ENCODE assay signal across 9 mouse cellular contexts in genomic region chr19:57066313-57066712, GRCm38 (mm10). TPM values are rescaled to one million over a fixed set of nuclear protein-coding genes. Genes with fewer than 3 reads are reported as not detected.
DNase-seq lines count a peak whose midpoint lies in the region; ATAC-seq and TF ChIP-seq lines count a peak whose summit lies in the region.
"Had no signal": no experiment of that assay in that cellular context is flagged by ENCODE, and none has a peak within 500 bp of the region (broad histone marks: within the 10 kb centered on the region; RNA-seq: fewer than 3 reads in every experiment).

No protein-coding gene starts in this region.

- peak; percentile 22 for DNase-seq in WW6 (ENCODE audit: low read depth, low spot score)
- DNase-seq in cerebellum, postnatal 4 days (ENCODE audit: low spot score in 2 of 2), result peak; percentile 54 to 70
- DNase-seq in heart, postnatal 14 days, result peak; percentile 67 to 83
- peak; percentile 65 to 68 for DNase-seq in layer of hippocampus, postnatal 36 days
- DNase-seq in mesoderm, embryonic 11.5 days (ENCODE audit: low read depth, low spot score), result peak; percentile 74
- DNase-seq in splenic B cell, adult 2 months (ENCODE audit: low read depth, low spot score), result peak; percentile 80

- intact Hi-C loops in heart, postnatal 14 days (cut with DNase I), result loop anchor here (1.0 to 10.0 kb wide), 2 partner anchors 70 to 188 kb away; no protein-coding TSS in a partner anchor

- TF ChIP-seq CTCF in intestine, postnatal 0 days (IDR thresholded peaks at IDR 0.05; ENCODE audit: low read depth), result peak; percentile 91

- no peak for ATAC-seq in intestine, postnatal 0 days
- no peak for ATAC-seq in intestine, embryonic 16.5 days

- H3K4me2 ChIP-seq in intestine, postnatal 0 days (replicated peaks; ENCODE audit: low read depth), result no peak overlapping the region
- no peak overlapping the region for H3K4me2 ChIP-seq in intestine, embryonic 16.5 days (ENCODE audit: low read depth, low read length)
- H3K4me2 ChIP-seq: embryonic facial prominence, embryonic 13.5 days had no signal

- 31% methylated on average over 3 of the region's 3 CpGs for WGBS in intestine, postnatal 0 days
- WGBS in intestine, embryonic 16.5 days, result 38% methylated on average over 3 of the region's 3 CpGs

- no peak overlapping the region for H3K27ac ChIP-seq in intestine, postnatal 0 days (ENCODE audit: low read depth, low read length)
- H3K27ac ChIP-seq in intestine, embryonic 16.5 days (ENCODE audit: low read length), result no peak overlapping the region
- H3K27ac ChIP-seq: embryonic facial prominence, embryonic 13.5 days had no signal

- no peak overlapping the region for H3K4me3 ChIP-seq in intestine, postnatal 0 days (ENCODE audit: low read depth, low read length)
- H3K4me3 ChIP-seq in intestine, embryonic 16.5 days (ENCODE audit: low read length), result no peak overlapping the region
- H3K4me3 ChIP-seq: embryonic facial prominence, embryonic 13.5 days had no signal

- H3K27me3 ChIP-seq in intestine, postnatal 0 days (replicated peaks; ENCODE audit: control insufficient read depth, insufficient read depth, low read length), result no peaks in the 10 kb centered on the region
- no peaks in the 10 kb centered on the region for H3K27me3 ChIP-seq in intestine, embryonic 16.5 days (replicated peaks; ENCODE audit: control insufficient read depth, insufficient read depth, low read length)
- H3K27me3 ChIP-seq in splenic B cell, adult 2 months (ENCODE audit: control insufficient read depth, insufficient read depth, low read length, poor library complexity, severe bottlenecking), result no peaks in the 10 kb centered on the region
- H3K27me3 ChIP-seq: embryonic facial prominence, embryonic 13.5 days had no signal

- H3K9me3 ChIP-seq in intestine, postnatal 0 days (ENCODE audit: control insufficient read depth), result no peaks in the 10 kb centered on the region
- no peaks in the 10 kb centered on the region for H3K9me3 ChIP-seq in intestine, embryonic 16.5 days (ENCODE audit: control insufficient read depth, low read length)
- H3K9me3 ChIP-seq: embryonic facial prominence, embryonic 13.5 days had no signal

- H3K4me1 ChIP-seq in intestine, postnatal 0 days (replicated peaks; ENCODE audit: control insufficient read depth, insufficient read depth, low read length), result no peaks in the 10 kb centered on the region
- no peaks in the 10 kb centered on the region for H3K4me1 ChIP-seq in intestine, embryonic 16.5 days (ENCODE audit: control insufficient read depth, insufficient read depth, low read length)
- H3K4me1 ChIP-seq: embryonic facial prominence, embryonic 13.5 days had no signal

- no peak overlapping the region for H3K9ac ChIP-seq in intestine, postnatal 0 days (ENCODE audit: low read depth, low read length)
- no peak overlapping the region for H3K9ac ChIP-seq in intestine, embryonic 16.5 days (ENCODE audit: low read depth, low read length)
- H3K9ac ChIP-seq: embryonic facial prominence, embryonic 13.5 days had no signal

- peaks cover 31% of the 10 kb centered on the region for H3K36me3 ChIP-seq in intestine, postnatal 0 days (ENCODE audit: control insufficient read depth, insufficient read depth)
- H3K36me3 ChIP-seq in intestine, embryonic 16.5 days (ENCODE audit: control insufficient read depth, insufficient read depth, low read length), result no peaks in the 10 kb centered on the region
- H3K36me3 ChIP-seq in splenic B cell, adult 2 months (ENCODE audit: control insufficient read depth, insufficient read depth, low read length, poor library complexity, severe bottlenecking), result peaks cover 17% of the 10 kb centered on the region

RNA-seq across cellular contexts. Expression of gene Afap1l2, which starts 58.3 kb away (rescaled TPM):
- polyA plus RNA-seq in intestine, postnatal 0 days (2015; fragmentation: Nextera tagmentation; extraction: Ambion mirVana), result 7.1 TPM in 2 replicates
- 16.5 and 16.9 TPM in 2 replicates for polyA plus RNA-seq in intestine, embryonic 16.5 days (2015; fragmentation: Nextera tagmentation; extraction: Ambion mirVana)
- total RNA-seq in heart, postnatal 14 days (2021), result 1 to 10 TPM; 7.5 to 9.1 TPM
- 10 to 100 TPM; 11.5 to 14.7 TPM for total RNA-seq in layer of hippocampus, postnatal 36 days (2021)

Comparison
In these comparisons a context has a peak if more than half of its experiments do, and no peak if none do; other contexts are left out.
1. DNase-seq: peak in every context shown above with its lines; median percentile 80 in splenic B cell, adult 2 months; 75 in heart, postnatal 14 days; 74 in mesoderm, embryonic 11.5 days; 66 in layer of hippocampus, postnatal 36 days; 62 in cerebellum, postnatal 4 days; 22 in WW6.